Mouse (Mus musculus): ENCODE measurements around the gene Fadd.

Gene Fadd

GRCm38 (mm10) chr7:144527723-144528221 lies 54.5 kb downstream of the Fadd start:
- peak; percentile 62 to 64 for DNase-seq
